Mouse (Mus musculus): ENCODE data around the gene Arl5b. TPM values are rescaled to one million over a fixed set of nuclear protein-coding genes. Genes with fewer than 3 reads are reported as not detected.

Arl5b gene
- polyA plus RNA-seq, 1 experiment = 17.9 TPM

GRCm38 (mm10) chr2:15112741-15113140 is 63.5 kb downstream of the Arl5b start:
- no peak for DNase-seq (ENCODE audit: low spot score)

- DNase-seq (ENCODE audit: low spot score) = no peak
These were observed 72.1 kb downstream of the Arl5b start for GRCm38 (mm10) chr2:15121217-15121680.

Other genes with a start within 250 kb of the Arl5b start
- gene Nsun6, start 5.7 kb downstream of the Arl5b start, polyA plus RNA-seq (2012; rRNA removed) = 5.0 and 5.9 TPM in 2 replicates

Data from urinary bladder, adult 2 months (tissue).